Mouse (Mus musculus): ENCODE results near the gene Parvg.

The Parvg gene

GRCm38 (mm10) chr15:84351915-84352844 is 28.4 kb downstream of the Parvg start:
- DNase-seq, result no peak

DNA sequence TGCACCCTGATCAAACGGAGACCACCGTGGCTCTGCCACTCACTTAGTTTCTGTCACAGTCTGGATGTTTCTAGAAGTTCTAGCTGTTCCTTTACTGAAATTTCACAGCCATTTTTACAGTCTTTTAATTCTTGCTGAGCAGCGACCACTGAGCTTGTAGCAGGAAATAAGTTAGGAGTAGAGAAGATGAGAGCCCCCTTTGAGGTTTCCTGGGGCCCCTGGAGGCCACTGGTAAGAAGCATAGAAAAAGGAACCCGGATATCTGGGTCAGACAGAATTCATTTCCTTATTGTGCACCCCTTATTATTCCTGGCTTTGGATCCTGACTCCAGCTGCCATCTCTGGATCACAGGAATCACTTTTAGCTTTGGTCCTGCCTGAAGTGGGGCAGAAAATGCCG is 31.3 kb downstream of the Parvg start:
- no peak for DNase-seq

DNA sequence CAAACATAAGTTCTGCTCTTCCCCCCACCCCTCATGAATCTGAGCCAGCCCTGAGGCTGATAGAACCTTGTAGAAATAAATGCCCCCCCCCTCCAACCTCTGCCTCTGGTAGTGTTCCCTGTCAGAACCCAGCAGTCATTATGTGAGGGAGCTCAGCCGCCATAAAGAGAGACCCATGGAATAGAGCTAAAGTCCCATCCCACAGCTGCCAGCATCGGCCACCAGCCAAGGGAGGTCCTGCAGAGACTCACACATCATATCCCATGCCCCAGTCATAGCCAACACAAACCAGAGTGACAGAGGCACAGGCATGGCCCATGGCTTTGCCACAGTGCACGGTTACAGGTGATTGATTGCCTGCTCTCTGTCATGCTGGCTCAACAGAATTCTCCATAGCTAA is 40.9 kb downstream of the Parvg start:
- no peak for DNase-seq

DNA sequence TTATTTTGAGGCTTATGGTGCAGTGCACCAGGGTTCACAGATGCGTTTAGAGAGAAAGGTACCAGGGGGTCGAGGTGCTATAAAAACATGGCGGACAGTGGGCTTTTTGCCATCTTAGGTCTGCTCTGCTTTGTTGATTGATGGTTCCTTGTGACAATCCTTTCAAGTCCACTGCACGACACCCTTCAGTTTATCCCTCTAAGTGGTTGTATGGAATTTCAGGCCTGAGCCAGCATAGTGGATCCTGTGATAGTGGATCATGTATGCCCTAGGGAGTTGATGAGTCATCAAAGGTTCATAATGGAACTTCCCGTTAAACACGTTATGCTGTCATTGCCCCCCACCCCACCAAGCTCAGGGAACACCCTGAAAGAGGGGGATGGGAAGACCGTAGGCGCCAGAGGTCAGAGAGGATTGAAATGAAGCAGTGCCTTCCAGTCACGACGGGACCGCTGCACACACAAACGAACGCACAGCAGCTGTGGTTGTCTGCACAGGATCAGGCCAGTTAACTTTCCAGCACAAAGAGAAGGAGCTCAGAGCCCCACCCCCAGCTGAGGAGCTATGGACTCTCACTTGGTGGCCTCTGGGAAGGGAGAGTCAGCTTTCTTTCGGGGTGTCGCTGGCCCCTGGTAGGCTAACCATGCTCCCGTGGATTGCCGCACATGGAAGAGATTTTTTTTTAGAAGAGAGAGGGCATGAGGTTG is 42.0 kb downstream of the Parvg start:
- no peak for DNase-seq

DNA sequence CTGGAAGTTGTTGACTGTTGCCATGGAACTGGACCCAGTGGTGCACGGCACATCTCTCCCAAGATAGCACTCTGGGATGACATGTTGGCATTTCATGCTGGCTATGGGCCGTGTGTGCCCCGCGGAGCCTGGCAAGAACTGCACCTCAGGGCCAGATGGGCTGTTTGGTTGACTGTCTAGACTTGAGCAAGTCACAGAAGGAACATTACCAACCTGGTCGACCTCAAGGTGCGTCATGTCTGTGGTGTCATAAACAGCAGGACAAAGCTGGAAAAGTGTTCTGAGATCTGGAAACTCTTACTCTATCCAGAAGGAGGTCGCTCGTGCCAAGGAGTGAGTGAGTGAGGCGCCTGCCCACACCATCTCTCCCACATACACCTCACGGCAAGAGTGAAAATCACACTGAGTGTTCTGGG is 42.8 kb downstream of the Parvg start:
- DNase-seq, result no peak

DNA sequence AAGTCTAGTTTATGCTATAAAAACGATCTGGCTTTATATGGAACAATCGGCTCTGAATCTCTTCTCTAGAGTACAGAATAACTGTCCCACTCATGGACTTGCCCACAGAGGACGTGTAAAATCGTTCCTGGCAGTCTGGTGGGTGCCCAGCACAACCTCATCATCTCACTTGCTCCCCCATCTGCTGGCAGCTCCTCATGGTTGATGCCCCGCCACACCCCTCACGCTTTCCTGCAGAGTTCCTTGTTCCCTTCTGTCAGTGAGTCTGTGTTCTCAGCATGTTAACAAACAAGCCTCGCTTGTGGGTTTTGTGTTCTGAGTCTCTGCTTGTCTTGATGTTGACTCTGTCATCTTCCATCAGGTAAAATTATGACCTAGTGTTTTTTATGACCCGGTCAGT is 43.6 kb downstream of the Parvg start:
- DNase-seq, result no peak

GRCm38 (mm10) chr15:84372801-84373200 is 49.0 kb downstream of the Parvg start:
- DNase-seq, result no peak

GRCm38 (mm10) chr15:84378734-84379133 is 54.9 kb downstream of the Parvg start:
- DNase-seq, result no peak

GRCm38 (mm10) chr15:84380181-84380580 is 56.4 kb downstream of the Parvg start:
- DNase-seq, result no peak

GRCm38 (mm10) chr15:84384066-84384465 is 60.2 kb downstream of the Parvg start:
- peak; percentile 67 to 79 for DNase-seq

DNA sequence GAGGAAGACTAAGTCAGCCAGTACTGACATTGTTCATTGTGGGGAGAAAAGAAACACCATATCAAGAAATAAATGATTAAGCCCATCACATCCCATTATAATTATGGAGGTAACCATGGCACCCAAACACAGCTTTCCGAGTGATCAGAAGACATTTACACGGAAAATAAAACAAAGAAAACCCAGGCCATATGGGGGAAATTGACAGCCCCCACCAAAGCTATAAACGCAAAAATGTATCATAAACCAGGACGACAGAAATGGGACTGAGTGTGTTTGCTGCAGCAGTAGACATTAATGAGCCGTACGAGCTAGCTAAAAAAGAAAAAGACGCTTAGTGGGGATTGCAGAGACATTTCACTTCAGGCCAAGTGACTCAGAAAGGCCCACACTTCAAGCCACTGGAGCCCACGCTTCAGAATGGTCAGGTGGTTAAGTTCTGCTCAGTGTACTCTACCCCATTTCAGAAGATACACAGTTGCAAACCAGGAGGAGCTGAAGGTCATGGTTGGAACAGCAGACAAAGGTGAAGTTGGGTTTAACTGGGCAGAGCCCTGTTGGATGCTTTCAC is 62.3 kb downstream of the Parvg start:
- no peak for DNase-seq

- peak; percentile 32 to 59 for DNase-seq
These were observed 64.9 kb downstream of the Parvg start for GRCm38 (mm10) chr15:84388698-84389131.

DNA sequence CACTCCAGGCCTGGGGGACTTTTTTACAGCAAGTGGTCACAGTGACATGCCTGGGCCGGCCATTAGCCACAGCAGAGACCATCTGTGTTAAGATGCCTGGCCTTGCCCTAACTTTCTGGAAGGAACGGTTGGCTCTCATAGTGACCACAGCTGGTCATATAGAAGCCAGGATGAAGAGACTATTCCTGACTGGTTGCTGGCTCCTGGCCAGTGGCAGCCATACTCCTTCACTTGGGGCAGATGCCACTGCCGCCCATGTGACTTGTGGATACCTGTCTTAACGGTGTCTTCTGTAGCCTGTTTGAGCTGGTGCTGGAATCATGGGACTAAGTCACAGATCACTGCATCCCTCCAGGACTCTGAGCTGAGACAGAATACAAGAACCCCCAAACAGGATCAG is 68.3 kb downstream of the Parvg start:
- no peak for DNase-seq

Data from thymus, adult 18-20 months (tissue).